Mouse (Mus musculus) frontal cortex, adult (tissue): Measurements from ENCODE around the gene Pdzd7.
"Not testable (repeated sequence)": the region's sequence is repeated elsewhere in the genome, so short reads cannot be mapped to it uniquely, and the experiment has no call there.

Experiments
- ATAC-seq: cut with Nextera tagmentation; 2 replicates; pipeline ENCODE4 v1.9.2; 2017; ENCODE audit warnings: mild to moderate bottlenecking, moderate library complexity, mixed read lengths; ENCODE audit not compliant: low TSS enrichment

The Pdzd7 gene

DNA sequence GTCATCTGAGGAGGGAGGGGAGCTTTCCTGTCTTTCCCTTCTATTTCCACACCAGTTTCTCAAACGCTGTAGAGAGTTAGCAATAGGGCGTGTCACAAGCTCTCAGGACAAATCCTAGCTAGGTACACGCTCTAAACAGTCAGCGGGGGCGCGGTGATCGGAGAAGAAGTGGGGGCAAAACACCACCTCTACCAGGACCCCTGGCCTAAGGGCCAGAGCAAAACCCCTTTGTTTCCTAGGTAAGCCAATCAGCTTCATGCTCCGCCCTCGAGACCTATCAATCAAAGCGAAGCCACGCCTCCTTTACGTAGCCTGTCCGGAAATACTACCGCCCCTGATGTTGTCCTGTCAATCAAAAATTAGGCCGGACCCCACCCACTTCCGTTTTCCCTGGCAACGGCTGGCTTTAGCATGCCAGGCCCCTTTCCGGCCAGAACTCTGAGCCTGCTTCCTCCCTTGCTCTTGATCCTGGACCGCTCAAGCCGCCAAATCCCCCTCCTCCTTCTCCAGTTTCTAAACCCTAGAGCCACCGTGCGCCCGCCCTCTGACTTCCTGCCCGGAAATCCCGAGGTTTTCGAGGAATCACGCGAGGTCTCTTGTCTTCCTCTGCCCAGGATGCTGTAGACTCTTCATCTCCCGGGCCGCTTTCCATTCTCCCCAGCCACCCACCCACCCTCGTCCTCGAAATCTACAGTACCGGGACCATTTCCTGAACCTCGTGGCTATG, 12.8 kb upstream of the Pdzd7 start:
- ATAC-seq = peak; percentile 69

DNA sequence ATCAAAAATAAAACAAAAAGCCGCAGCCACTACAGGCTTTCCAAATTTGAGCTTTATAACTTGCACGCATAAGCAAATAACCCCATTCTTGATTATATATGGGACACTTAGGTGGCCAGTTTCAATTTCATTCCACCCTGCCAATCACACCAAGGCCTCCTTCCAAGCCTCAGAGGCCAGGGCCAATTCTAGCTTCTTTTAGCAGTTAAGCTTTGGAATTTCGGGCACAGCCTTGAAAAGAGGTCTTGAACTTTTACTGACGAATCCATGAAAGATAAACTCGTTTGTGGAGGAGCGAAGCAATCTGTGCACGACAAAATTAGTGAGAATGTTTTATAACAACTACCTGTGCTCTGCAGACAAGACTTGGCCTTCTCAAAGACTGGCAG, 12.2 kb upstream of the Pdzd7 start:
- ATAC-seq = no peak

DNA sequence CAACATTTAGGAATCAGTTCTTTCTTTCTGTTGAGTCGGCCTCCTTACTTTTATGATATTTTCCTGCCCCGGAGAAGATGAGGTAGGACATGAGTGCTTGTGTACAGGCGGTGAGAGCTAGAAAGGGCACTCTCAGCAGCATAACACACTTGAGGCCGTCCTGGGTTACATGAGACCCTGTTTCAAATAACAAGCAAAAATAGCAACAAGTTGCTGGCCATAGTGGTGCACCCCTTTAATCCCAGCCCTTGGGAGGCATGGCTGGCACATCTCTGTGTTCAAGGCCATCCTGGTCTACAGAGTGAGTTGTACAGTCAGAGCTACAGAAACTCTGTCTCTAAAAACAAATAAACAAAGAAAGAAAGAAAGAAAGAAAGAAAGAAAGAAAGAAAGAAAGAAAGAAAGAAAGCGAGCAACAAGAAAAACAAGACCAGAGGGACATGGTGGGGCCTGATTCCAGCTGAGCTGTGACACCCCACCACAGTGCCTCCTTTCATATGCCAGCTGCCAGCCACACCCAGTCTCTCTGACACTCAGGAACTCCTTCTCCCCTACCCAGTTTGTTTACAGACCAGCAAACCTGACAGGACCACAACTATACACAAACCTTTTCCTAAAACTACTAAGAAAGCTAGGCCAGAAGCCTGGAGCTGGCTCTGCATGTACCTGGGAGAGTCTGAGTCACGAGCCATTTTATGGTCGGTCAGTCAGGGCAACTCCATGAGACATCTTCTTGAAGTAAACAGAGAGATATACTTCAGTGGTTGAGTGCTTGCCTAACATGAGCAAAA, 11.6 kb upstream of the Pdzd7 start:
- ATAC-seq = no peak

DNA sequence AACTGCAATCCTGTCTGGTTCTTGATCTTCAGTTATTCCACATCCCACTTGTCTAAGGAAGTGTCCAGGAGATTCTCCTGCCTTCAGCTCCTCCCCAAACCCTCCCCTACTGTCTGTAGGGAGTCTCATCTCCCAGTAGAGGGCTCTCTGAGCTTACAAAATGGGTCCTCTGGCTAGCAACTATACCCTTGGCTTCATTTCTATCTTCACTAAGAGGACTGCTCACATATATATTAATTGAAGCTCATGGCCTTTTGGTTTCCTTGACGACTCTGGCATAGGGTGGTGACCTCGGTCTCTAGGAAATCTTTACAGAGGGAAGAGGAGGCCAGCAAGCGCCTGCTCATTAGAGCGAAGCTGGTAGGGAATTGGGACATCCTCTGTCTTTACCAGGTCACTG, 10.8 kb upstream of the Pdzd7 start:
- ATAC-seq = peak; percentile 45; the same call in 1 of the 2 replicates

DNA sequence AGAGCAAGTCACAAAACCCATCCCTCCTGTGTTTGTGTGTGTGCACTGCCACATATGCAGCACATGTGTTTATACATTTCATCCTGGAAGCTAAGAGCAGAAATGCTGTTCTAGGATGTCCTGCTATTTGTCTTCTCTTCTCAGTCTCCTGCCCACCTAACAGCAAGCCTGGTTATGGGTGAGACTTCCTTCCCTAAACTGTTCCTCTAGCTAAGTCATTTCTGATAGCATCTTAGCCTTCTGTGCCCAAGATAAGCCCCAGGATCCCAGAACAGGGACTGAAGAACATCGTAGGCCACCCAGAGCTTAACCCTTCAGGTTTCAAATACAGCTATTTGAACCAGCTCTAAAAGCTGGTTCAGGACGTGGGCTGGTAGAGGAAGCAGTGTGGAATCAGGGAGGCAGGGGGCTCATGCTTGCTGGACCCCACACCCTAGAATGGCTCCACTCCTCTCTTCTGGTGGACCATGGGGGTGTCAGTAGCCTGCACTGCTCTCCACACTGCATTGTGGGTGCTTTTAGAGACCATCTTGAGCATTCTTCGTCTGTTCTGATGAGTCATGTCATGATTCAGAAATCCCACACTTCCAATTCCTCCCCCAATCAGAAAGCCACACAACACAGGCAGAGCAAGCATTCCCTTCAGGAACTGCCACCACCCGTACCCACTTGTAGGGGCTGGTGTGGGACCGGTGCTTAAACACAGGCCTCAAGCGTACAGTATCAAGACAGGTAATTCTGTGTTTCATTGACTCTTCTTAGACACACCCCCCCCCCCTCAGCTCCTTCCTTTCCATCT, 9.6 kb upstream of the Pdzd7 start:
- peak; percentile 33 for ATAC-seq

DNA sequence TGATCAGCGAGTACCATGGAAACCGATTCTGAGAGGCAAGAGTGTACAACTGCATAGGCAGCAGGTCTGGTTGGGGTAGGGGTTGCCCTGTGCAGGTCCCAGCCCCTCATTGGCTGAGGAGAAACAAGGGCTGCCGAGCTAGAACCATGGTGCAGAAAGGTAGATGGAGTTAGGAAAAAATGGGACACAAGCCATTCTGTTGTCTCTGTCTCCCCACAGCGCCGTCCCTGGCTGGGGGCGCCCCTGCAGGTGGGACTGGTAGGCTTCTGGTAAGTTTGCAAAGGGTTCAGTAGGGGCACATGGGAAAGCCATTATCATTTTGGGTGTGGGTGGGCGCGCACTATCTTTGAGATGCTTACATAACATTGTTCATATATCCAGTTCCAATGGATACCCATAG, 7.9 kb upstream of the Pdzd7 start:
- ATAC-seq = no peak

DNA sequence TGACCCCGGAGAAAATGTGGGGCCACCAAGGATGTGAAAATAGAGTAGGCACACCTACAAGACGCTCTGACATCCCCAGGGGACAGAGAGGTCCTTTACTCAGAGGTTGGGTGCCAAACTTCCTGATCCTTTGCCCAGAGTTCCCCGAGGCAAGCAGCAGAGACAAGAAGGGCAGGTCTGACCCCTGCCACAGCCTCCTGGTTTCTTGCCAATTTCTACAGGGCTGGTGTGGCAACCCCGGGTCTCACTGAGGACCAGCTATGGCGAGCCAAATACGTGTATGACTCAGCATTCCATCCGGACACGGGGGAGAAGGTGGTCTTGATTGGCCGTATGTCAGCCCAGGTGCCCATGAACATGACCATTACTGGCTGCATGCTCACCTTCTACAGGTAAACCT, 4.0 kb upstream of the Pdzd7 start:
- no peak for ATAC-seq

DNA sequence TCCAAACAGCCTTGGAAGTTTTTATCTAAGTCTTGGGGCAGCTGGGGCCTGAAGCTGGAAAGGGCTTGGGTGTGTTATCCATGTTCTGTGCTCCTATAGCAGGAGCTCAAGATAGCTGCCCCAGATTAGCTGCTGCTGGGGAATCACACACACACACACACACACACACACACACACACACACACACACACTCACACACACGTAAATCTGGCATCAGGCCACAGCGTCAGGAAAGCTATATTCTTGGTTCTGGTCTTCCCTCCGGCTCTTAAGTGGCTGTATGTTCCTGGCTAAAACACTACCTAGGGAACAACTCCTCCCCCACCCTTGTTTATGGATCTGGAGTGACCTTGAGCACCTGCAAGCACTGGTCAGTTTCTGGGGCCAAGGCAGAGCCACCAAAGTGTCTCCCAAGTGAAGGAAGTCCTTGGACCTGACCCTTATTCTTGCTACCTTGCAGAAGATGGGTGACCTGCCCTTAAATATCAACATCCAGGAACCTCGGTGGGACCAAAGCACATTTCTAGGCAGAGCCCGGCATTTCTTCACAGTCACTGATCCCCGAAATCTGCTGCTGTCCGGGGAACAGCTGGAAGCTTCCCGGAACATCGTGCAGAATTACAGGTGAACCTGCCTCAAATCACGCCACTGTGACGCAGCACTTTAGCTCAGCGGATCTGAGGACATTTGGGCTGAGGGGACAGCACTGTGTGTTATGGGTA, 3.3 kb upstream of the Pdzd7 start:
- no peak for ATAC-seq

DNA sequence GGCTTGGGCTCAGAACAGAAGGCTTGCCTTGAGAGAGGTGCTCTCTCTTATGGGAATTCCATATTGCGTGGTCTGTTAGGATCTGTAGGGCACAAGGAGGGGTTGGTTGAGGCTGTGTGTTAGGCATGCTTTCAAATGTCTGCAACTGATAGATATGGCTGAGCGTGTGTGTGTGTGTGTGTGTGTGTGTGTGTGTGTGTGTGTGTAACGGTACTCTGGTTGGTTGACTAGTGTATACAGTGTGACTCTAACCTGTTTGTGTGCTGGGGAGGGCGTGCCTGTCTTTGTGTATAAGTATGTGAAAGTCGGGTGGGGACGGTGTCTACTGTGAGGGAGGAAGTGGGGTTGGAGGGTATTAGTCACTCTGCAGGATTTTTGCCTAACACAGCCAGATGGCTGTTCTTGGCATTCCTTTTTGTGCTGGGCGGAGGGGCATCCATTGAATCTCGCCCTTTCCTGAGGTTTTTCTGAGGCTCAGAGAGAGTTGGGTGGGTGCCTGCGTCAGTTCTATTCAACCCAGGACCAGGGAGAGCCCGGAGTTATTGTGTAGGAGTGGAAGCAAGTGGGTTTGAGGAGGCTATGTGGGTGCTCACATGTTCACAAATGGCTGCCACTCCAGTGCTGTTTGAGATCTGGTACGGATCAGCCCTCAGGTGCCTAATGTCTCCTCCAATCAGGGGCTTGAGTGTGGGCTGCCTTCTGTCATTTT, 2.6 kb upstream of the Pdzd7 start:
- peak; percentile 56 for ATAC-seq

DNA sequence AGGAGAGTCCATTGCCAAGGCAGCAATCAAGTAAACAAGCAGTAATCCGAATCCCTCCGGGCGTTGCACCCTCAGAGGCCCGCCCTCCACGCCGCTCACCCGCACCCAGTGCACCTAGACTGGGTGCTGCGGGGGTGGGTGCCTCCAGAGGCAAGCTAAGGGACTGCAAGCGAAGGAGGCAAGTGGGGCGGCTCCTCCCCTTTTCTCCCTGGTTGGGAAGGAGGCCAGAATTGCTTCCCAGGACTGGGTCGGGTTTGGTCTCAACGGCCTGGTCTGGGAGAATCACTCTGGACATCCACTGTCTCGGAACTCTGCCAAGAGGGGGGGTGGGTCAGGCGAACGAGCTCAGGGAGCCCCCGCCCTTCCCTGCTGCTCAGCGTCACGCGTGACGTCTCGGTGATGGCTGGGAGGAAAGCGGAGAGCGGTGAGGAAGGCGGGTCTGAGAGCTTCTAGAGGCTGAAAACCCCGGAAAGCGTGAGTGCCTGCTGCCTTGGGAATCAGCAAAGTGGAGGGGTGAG, 2.0 kb upstream of the Pdzd7 start, which contains the start of gene Sfxn3:
Gene Sfxn3, plus strand, starts transcription at position 87 of the 518 bp plus-strand sequence.
- ATAC-seq = peak; percentile 75

DNA sequence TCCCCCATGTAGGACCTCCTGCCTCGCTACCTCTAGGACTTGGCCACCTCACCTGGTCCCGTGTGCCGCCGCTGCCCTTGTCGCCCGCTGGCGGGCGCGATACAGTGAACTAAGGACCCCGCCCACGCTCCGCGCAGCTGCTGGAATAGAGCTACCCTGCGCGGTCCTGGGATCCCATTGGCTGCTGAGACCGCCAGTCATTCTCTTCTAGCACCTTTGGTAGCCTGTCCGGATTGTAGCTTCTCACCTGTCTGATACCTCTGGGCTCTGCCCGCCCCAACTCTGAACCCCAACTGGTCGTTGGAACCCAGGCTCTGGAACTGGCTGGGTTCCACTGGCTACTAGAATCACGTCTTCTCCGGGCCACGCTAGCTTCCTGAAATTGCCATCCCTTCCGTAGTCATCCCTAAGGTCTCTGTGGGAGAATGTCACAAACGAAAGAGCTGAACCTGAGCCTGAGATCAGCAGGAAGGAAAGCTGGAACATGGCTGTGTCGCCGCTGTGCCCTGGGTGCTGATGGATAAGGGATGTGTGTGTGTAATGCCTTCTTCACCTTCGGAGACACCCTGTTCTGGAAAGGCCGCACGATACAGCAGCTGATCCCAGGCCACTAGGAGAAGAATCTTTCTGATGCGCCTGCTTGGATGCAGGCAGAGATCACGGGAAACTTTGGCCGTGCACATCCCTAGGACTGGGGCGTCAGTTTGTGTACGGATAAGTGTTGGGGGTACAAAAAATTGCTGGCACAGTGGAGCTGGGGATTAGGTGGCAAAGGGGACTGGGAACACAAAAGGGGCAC, 1.2 kb upstream of the Pdzd7 start:
- peak; percentile 17 for ATAC-seq

DNA sequence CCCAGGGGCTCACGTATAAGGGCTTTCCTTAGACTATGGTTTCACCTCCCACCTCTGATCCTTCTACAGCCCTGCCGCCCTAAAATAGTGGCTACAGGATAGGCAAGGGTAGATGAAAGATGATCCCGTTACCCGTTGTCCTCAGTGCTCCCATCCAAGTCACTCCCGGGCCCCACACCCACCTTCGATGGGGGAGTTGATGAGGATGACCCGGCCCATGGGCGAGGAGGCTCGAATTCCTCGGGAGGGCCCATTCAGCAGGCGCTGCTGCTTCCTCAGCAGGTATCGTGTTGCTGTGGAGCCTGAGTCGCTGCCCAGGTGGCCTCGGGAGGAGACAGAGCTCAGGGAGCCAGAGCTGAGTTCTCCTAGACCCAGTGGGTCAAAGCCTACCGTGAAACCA, 281 bp downstream of the Pdzd7 start:
- no peak for ATAC-seq

DNA sequence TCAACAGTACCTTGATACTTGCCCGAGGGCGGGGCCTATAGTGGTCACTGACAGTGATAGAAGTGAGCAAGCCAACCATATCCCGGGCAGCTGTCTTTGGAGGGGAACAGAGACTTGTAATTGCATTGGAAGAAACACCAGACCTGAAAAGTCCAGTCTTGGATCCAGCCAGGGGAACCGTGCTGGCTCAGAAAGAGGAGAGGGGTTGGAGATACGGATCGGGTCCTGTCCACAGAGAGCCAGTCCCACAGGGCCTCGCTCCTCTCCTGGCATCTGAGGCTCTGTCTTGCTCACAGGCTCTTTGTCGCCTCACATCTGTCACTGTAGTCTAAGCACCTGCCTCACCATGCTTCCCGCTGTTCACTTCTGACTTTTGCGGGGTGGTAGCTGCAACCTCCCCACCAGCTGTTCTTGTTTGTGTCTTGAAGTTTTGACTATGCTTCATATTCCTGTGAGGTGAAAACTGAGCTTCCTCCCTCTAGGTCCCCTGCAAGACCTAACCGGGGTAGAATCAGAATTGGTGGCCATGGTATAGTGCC, 1.1 kb downstream of the Pdzd7 start:
- no peak for ATAC-seq

DNA sequence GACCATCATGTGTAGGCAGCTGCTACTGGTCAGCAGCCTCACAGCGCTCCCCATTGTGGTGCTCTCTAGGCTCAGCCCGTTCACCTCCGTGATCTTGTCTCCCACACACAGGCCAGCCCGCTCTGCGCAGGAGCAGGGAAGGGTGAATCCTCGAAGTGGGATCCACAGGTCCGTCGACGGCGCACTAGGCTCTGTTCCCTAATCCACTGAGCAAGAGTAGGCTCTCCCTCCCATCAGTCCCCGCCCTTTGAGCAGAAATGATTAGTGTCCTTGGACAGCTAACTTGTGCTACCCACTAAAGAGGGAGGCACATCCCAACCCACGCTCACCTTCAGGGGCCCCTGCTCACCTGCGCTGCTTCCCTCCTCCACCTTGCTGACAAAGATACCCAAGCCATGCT, 5.3 kb downstream of the Pdzd7 start:
- ATAC-seq = no peak

DNA sequence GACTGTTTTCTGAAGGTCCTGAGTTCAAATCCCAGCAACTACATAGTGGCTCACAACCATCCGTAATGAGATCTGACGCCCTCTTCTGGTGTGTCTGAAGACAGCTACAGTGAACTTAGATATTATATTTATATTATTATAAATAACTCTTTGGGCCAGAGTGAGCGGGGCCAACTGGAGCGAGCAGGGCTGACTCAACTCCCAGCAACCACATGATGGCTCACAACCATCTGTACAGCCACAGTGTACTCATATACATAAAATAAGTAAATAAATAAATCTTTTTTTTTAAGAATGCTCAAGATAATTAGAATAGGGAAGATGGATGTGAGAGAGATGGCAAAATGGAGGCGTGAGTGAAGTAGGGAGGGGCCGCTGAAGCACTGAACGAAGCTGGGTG, 7.3 kb downstream of the Pdzd7 start:
- ATAC-seq = not testable (repeated sequence)

DNA sequence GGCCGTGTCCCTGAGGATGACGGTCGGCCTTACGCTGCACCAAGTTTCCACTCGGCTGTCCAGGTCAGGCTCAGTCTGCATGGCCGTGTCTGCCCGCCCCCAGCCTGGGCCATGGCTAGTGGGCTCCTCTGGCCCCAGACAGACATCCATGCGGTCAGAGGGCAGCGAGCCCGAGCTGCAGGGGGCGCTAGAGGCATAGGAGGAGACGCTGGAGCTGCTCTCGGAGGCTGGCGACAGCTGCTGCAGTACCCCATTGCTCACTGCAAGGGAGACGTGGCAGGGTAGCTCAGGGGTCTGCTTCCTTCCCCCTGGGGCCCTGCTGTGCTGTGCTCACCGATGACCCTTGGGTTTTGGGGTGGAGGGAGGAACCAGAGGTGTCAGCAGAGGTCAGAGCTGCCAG, 8.7 kb downstream of the Pdzd7 start:
- ATAC-seq = no peak

DNA sequence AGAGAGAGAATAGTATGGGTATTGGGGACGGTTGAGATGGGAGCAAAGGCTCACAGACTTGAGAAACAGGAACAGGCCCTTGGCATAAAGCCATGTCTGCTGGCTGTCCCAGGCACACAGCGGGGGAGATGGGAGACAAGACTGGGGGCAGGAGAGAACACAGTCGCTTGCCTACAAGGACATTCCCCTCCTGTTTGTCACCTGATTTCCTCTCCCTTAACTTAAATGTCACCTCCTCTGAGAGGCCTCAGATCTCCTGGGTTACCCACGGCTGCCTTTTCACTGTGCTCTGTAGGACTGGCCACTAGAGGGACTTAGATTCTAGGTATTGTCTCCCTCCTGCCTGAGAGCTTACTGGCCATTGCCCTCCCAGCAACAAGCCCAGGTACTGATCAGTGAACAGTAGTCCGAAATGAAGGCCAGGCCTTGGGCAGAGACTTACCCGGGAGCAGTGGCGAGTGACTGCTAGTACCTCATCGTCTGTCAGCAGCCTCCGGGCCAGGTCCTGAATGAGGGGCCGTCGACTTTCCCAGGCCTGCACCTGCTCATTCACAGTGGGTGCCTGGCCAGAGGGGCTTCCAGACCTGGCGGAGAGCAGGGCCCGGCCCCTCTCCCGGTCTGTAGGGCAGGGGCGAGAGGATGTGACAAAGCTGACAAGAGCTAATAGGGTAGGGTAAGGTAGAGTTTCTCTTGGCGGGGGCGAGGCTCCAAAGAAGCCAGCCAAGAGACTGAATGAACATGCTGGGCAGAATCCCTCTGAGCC, 12.8 kb downstream of the Pdzd7 start:
- no peak for ATAC-seq

DNA sequence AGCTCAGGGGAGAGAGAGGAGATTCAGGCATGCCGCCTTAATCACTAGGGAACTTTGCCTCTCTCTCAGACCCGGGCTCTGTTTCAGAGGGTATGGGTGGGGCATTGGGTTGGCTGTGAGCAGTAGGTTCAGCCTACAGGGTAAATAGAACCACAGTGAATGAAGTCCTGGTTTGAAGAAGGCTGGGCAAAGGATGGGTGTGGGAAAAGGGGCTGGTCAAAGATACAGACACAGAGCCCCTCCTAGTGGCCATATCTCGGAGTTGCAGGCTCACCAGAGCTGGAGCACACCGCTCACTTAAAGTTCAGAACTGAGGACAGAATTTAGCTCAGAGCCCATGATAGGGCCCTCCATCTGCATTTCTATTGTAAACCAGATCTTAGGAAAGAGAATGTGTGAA, 13.7 kb downstream of the Pdzd7 start:
- peak; percentile 60 for ATAC-seq
